Mouse (Mus musculus) spleen, adult 2 months (tissue): ENCODE measurements at regions not wholly inside any gene's neighbourhood (a gene's known extent, or its start where the extent isn't known, plus 50 kb on each side); places are given as distances from the start of the nearest gene placed in this dataset.

Experiments used
- CTCF ChIP-seq: fragments of 200-500 bp; IDR thresholded peaks from 2 replicates; pipeline ENCODE4 v1.5.1; 2011; ENCODE audit warnings: mild to moderate bottlenecking, inconsistent platforms; ENCODE audit not compliant: insufficient read depth, insufficient read length, insufficient replicate concordance; ENCODE audit errors: extremely low read depth
- POLR2A ChIP-seq: fragments of 200-500 bp; IDR thresholded peaks from 2 replicates; pipeline ENCODE4 v1.6.1; 2011; ENCODE audit warnings: low read depth, low read length, inconsistent platforms

DNA sequence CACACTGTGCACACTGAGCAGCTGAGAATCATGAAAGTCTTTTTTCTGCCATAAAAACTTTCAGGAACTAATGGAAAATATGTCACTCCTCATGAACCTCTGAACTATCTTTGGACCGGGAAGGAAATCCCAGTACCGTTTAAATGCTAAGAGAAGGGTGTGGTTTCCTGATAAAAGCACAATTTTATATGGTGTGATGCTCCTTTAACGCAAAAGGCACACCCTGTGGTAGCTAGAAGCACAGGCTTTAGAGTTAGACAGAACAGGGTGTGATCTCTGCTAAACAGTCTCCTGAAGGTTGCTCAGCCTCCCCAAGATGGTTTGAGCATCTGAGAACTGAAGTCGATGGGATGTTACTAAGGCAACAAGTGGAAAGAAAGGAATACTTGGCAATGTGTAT is 58.6 kb upstream of the Cep85l start:
- no peak for TF ChIP-seq POLR2A
- no peak for TF ChIP-seq CTCF
